Mouse (Mus musculus): ENCODE results near the gene Fam90a1a. TPM values are rescaled to one million over a fixed set of nuclear protein-coding genes. Genes with fewer than 3 reads are reported as not detected.

Fam90a1a gene
- not detected in 2 replicates for polyA plus RNA-seq (2012)

GRCm38 (mm10) chr8:21958414-21958813 lies at the start of gene Fam90a1a:
Gene Fam90a1a (plus strand): TSS chr8:21958714.

GRCm38 (mm10) chr8:21932610-21933009 lies 25.9 kb upstream of the Fam90a1a start, which contains the start of gene Defb15:
Gene Defb15 (minus strand): TSS chr8:21932710.

GRCm38 (mm10) chr8:21938052-21938451 lies 20.5 kb upstream of the Fam90a1a start, which contains the start of gene Defb35:
Gene Defb35 (plus strand): TSS chr8:21938352.

GRCm38 (mm10) chr8:21946462-21946861 lies 12.1 kb upstream of the Fam90a1a start, which contains the start of gene Defb13:
Gene Defb13 (plus strand): TSS chr8:21946762.

GRCm38 (mm10) chr8:21969475-21969874 lies 11.0 kb downstream of the Fam90a1a start, which contains the start of gene Ccdc70:
Gene Ccdc70 (plus strand): TSS chr8:21969775.

Other genes starting within 250 kb of the Fam90a1a start
- not detected in 2 replicates for gene Defa24, start 224.2 kb upstream of the Fam90a1a start, polyA plus RNA-seq (2012)
- not detected in 2 replicates for gene Defb50, start 135.2 kb upstream of the Fam90a1a start, polyA plus RNA-seq (2012)
- gene Defb2, start 118.8 kb upstream of the Fam90a1a start, polyA plus RNA-seq (2012) = not detected in 2 replicates
- not detected in 2 replicates for gene Defb10, start 99.8 kb upstream of the Fam90a1a start, polyA plus RNA-seq (2012)
- not detected in 2 replicates for gene Defb9, start 73.3 kb upstream of the Fam90a1a start, polyA plus RNA-seq (2012)
- gene Defb11, start 52.3 kb upstream of the Fam90a1a start, polyA plus RNA-seq (2012) = not detected in 2 replicates
- not detected in 2 replicates for gene Defb15, start 26.0 kb upstream of the Fam90a1a start, polyA plus RNA-seq (2012)
- not detected in 2 replicates for gene Defb35, start 20.4 kb upstream of the Fam90a1a start, polyA plus RNA-seq (2012)
- gene Defb13, start 12.0 kb upstream of the Fam90a1a start, polyA plus RNA-seq (2012) = not detected in 2 replicates
- not detected in 2 replicates for gene Ccdc70, start 11.1 kb downstream of the Fam90a1a start, polyA plus RNA-seq (2012)
- gene Atp7b, start 101.6 kb downstream of the Fam90a1a start, polyA plus RNA-seq (2012) = 3.3 and 3.8 TPM in 2 replicates
- 0.33 and 0.53 TPM in 2 replicates for gene Alg11, start 102.0 kb downstream of the Fam90a1a start, polyA plus RNA-seq (2012)
- gene Nek5, start 166.3 kb downstream of the Fam90a1a start, polyA plus RNA-seq (2012) = not detected in 2 replicates
- gene Nek3, start 207.7 kb downstream of the Fam90a1a start, polyA plus RNA-seq (2012) = 1.2 and 1.5 TPM in 2 replicates
- 6.6 and 8.3 TPM in 2 replicates for gene Ckap2, start 227.1 kb downstream of the Fam90a1a start, polyA plus RNA-seq (2012)
- 13.1 and 14.8 TPM in 2 replicates for gene Vps36, start 234.1 kb downstream of the Fam90a1a start, polyA plus RNA-seq (2012)

Data from megakaryocyte-erythroid progenitor cell, adult 5 weeks (primary cell).